Mouse (Mus musculus) bone marrow, adult 2 months (tissue): ENCODE data around the gene S100a3. TPM values are rescaled to one million over a fixed set of nuclear protein-coding genes. Genes with fewer than 3 reads are reported as not detected.
A peak's percentile ranks its signal among the peaks of the same experiment; 100 is the strongest.

ENCODE experiments used
- H3K27ac ChIP-seq: fragments of 200-500 bp; 2 replicates; pipeline ENCODE4 v1.5.1; 2012; ENCODE audit warnings: low read depth, mild to moderate bottlenecking, control low read depth, inconsistent platforms, low read length; ENCODE audit not compliant: control insufficient read depth, poor library complexity, insufficient read depth
- H3K4me1 ChIP-seq: fragments of 200-500 bp; 2 replicates; pipeline ENCODE4 v1.6.1; 2011; ENCODE audit warnings: low read length; ENCODE audit not compliant: control insufficient read depth, insufficient read depth
- H3K4me3 ChIP-seq: fragments of 200-500 bp; replicated peaks from 2 replicates; pipeline ENCODE3; 2011; ENCODE audit warnings: mild to moderate bottlenecking, low read depth, low read length, control low read depth; ENCODE audit not compliant: control insufficient read depth
- CTCF ChIP-seq: fragments of 200-500 bp; IDR thresholded peaks from 2 replicates; pipeline ENCODE4 v1.5.1; 2011; ENCODE audit warnings: low read length, control low read depth; ENCODE audit not compliant: control insufficient read depth, insufficient read depth
- POLR2A ChIP-seq: fragments of 200-500 bp; IDR thresholded peaks from 2 replicates; pipeline ENCODE4 v1.6.1; 2011; ENCODE audit warnings: low read depth, mild to moderate bottlenecking, control low read depth, low read length, borderline replicate concordance; ENCODE audit not compliant: control insufficient read depth
- WGBS: fragments of 180-500 bp; shearing (Covaris S2); methylation state at CpG from one replicate; pipeline ENCODE4 v1.1.7; 2018; 5-methylcytosine and 5-hydroxymethylcytosine counted together
- polyA plus RNA-seq: library from polyadenylated mRNA; stranded (reverse); fragments of >200 nt; gene quantifications from 2 replicates; pipeline ENCODE4 v1.2.4, GENCODE M21; 2011; ENCODE audit warnings: low replicate concordance; ENCODE audit not compliant: missing spikeins, insufficient read depth, insufficient read length

Gene S100a3
- polyA plus RNA-seq = not detected in 2 replicates

DNA sequence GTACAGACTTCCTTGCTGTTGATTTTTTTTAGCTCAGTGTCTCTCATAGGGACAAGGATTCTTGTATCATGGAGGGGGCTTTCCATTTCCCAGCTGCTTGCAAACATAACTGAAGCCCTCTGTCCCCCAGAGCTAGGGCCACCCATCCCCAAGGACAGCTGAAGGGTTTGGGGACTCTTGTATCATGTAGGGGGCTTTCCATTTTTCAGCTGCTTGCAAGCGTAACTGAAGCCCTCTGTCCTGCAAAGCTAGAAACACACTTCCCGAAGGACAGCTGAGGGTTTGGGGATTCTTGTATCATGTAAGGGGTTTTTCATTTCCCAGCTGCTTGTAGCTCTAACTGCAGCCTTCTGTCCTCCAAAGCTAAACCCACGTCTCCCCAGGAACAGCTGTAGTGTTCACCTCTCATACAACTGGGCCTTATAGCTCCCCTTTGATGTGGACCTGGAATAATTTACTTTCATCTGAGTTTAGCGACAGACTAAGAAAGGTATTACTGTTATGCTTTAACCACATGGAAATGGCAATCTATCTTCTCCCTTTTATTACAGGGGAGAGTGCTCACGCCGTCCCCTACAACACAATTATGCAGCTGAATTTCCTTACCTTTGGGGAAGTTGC lies at the start of gene S100a3:
TSS of gene S100a3 (plus strand) at position 571 of the 621 bp plus-strand sequence.
- H3K4me3 ChIP-seq = no peak within 1 kb of the TSS
- WGBS = 81% methylated on average over 6 of the region's 6 CpGs
- TF ChIP-seq CTCF (no peak), POLR2A (no peak)
- H3K27ac ChIP-seq = no peak within 1 kb of the TSS
- no peaks in the 10 kb centered on the region for H3K4me1 ChIP-seq

DNA sequence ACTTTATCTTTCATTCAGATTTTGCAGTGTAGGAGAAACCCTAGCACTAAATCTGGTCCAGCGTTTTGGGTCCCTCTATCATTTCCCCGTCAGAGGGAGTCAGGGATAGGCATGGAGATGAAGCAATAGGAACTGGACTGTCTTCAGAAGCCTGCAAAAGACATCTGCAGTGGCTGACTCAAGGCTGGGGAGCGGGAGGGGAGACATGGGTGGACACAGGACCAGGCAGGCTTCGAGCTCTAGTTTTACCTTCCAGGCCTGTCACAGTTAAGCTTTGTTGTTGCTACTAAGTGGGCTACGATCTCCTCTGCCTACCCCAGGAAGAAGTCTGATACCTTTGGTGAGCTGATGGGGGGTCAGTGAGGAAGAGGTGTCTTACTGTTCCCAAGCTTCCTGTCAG lies 48.1 kb upstream of the S100a3 start:
- Histone ChIP-seq H3K27ac (no peak overlapping the region), H3K4me3 (no peak overlapping the region), H3K4me1 (peaks cover 3% of the 10 kb centered on the region; the same call in 1 of the 2 replicates)
- no peak for TF ChIP-seq CTCF
- no peak for TF ChIP-seq POLR2A
- WGBS = 75% methylated on average over 5 of the region's 5 CpGs

DNA sequence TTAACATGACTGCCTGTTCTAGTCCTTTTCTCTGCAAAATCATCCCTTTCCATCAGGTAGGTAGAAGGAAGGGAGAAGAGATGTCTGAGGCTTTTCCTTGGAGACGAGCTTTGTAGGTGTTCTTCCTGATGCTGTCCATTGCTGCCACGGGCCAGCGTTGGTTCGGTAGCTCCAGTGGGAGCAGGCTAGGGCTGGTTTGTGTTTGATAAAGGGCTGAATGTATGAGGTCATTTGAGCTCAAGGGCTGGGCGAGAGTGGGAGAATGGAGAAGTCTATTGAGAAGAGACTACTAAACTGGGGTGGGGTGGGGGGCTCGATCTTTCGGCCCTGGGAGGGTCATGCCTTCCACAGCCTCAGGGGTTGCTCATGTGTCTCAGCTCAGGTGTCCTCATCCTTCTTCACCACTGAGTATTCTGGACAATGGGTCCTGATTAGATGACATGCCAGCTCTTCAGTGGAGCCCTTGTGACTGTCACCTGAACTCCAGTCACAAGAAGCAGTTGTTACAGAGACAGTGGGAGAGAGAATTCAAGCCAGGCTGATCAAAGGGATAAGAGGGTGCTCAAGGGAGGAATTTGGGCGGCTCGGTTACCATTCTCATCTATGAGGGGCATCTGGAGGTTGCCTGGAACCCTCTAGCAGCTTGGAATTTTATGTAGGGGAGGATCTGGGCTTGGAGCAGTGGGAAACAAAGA lies 47.3 kb upstream of the S100a3 start:
- no peak overlapping the region for H3K4me3 ChIP-seq

DNA sequence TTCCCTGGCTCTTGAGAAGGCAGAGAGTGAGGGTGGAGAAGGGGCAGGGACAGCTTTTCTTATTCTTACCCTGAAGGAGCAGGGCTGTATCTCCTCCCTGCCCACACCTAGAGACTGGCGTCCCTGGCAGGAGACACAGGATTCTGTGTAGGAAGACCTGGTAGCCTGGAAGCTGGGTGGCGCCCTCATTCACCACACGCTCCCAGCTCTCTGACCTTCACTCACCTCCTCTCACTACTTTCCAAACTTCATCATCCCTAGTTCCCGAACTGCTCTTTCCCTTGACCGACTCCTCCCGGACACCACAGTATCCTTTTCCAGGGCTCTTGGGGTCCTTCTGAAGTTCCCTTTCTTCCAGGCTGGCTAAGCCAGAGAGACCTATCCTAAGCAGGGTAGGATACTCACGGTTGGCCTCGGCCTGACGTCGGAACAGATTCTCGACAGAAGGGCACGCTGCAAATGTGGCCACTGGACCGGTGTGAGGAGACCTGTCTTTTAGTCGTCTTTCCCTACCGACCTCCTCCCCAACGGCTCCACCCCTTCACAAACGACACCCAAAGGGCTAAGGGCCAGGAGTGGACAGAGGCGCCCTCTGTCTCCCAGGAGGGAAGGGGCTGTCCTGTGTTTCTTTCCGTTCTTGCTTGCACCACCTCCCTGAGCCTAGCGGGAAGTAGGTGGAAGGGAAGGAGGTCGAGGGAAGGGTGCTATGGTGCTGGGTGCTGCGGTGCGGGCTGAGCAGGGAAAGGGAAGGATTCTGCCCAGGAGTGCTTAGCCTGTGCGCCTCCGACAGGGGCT lies 46.4 kb upstream of the S100a3 start, which contains the start of the genes S100a1 and S100a13:
TSS of gene S100a1 (minus strand) at position 597 of the 795 bp plus-strand sequence.
TSS of gene S100a13 (plus strand) at position 640 of the 795 bp plus-strand sequence.
- WGBS = 6% methylated on average over 25 of the region's 25 CpGs
- Histone ChIP-seq H3K27ac (peak within 1 kb of the TSS; percentile 15; the same call in 1 of the 2 replicates), H3K4me3 (peak within 1 kb of the TSS; percentile 74), H3K4me1 (peaks cover 3% of the 10 kb centered on the region; the same call in 1 of the 2 replicates)
- TF ChIP-seq POLR2A = peak; percentile 40; the same call in 1 of the 2 replicates
- peak; percentile 12; the same call in 1 of the 2 replicates for TF ChIP-seq CTCF

More for the DNA sequence above, 47.3 kb upstream of the S100a3 start:
- H3K27ac ChIP-seq = no peak overlapping the region
- TF ChIP-seq CTCF = no peak
- 81% methylated on average over 9 of the region's 9 CpGs for WGBS
- peaks cover 3% of the 10 kb centered on the region; the same call in 1 of the 2 replicates for H3K4me1 ChIP-seq

DNA sequence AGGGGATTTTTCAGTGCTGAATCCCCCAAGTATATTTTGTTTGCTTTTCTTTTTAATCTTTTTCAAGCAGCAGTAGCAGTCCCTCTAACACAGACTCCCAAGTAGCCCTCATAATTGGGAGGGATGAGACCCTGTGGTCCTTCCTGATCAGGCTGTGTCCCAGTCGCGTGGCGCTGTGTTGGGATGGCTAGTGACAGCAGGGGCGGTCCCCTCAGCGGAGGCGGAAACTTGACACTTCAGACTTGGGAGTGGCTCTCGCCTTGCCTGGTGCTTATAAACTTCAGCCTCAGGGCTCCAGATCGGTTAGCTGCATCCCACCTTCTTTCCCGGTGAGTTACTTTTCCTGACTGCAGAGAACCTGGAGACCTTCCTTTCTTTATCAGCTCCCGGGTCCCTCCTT lies 45.7 kb upstream of the S100a3 start:
- 2% methylated on average over 10 of the region's 10 CpGs for WGBS
- H3K4me3 ChIP-seq = peak overlapping the region; percentile 74
- H3K4me1 ChIP-seq = peaks cover 3% of the 10 kb centered on the region; the same call in 1 of the 2 replicates
- H3K27ac ChIP-seq = no peak overlapping the region
- TF ChIP-seq CTCF (no peak), POLR2A (peak; percentile 69; the same call in 1 of the 2 replicates)

DNA sequence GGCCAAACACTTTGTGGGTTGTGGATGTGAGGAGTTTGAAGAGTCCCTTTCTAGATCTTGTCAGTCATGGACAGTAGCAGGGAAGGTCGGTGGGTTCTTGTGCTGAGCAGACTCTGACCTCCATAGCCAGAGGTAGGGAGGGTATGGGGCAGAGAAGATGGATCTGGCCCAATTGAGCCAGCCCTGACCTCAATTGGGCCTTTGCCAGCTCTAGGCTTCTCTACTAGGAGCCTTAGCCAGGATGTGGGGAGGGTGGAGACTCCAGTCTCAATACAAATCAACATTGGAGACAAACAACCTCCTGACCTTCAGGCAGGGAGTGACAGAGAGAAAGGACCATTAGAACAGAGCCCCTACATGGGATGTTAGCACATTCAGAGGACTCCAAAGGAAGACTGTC lies 45.1 kb upstream of the S100a3 start:
- no peak for TF ChIP-seq POLR2A
- TF ChIP-seq CTCF = no peak
- WGBS = 4% methylated on average over 1 of the region's 1 CpGs
- peaks cover 3% of the 10 kb centered on the region; the same call in 1 of the 2 replicates for H3K4me1 ChIP-seq
- no peak overlapping the region for H3K27ac ChIP-seq
- peak overlapping the region; percentile 74 for H3K4me3 ChIP-seq

DNA sequence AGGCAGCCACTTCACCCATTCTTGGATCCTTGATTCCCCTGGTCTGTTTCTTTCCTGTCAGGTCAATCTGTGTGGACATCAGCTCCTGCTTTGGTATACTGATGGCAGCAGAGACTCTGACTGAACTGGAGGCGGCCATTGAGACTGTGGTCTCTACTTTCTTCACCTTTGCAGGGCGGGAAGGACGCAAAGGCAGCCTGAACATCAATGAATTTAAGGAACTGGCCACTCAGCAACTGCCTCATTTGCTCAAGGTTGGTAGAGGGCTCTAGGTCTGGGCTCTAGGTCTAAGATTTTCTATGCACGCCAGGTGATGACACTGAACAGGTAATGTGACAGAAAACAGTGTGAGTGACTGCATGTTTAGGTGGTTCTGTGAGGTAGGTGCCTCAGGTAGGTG lies 44.6 kb upstream of the S100a3 start:
- WGBS = 77% methylated on average over 4 of the region's 4 CpGs
- H3K4me1 ChIP-seq = peaks cover 3% of the 10 kb centered on the region; the same call in 1 of the 2 replicates
- peak overlapping the region; percentile 10 for H3K4me3 ChIP-seq
- TF ChIP-seq CTCF = no peak
- TF ChIP-seq POLR2A = no peak
- H3K27ac ChIP-seq = no peak overlapping the region

DNA sequence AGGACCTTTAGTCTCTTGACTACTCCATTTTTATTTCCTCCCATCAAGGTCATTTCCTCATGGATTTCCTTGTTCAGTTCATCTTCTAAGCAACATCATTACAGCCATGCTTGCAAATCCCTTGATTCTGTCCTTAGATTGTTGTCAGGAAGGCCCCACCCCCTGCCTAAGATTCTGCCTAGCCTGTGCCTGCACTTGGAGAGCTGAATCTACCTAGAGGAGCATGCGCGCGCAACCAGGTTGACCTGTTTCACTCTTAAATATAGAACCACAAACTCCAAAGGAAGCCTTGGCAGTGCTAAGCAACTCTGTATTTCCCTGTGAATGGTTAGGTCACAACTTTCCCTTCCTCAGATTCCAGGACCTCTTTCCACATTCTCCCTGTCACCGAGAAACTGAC lies 42.7 kb upstream of the S100a3 start:
- 83% methylated on average over 4 of the region's 4 CpGs for WGBS
- TF ChIP-seq CTCF (no peak), POLR2A (no peak)
- H3K4me1 ChIP-seq = peaks cover 3% of the 10 kb centered on the region; the same call in 1 of the 2 replicates

More for the DNA sequence above, 42.7 kb upstream of the S100a3 start:
- no peak overlapping the region for H3K27ac ChIP-seq
- H3K4me3 ChIP-seq = no peak overlapping the region
